Mouse (Mus musculus) bone marrow macrophage, adult 2 months (primary cell): ENCODE data around the gene C2cd5. TPM values are rescaled to one million over a fixed set of nuclear protein-coding genes. Genes with fewer than 3 reads are reported as not detected.

ENCODE experiments used
- H3K27ac ChIP-seq: 2 replicates; pipeline ENCODE4 v1.5.1; 2012; ENCODE audit warnings: low read depth, low read length; ENCODE audit not compliant: insufficient read depth
- H3K4me1 ChIP-seq: 2 replicates; pipeline ENCODE4 v1.6.1; 2012; ENCODE audit warnings: low read length; ENCODE audit not compliant: control insufficient read depth, insufficient read depth
- H3K4me3 ChIP-seq: 2 replicates; pipeline ENCODE4 v1.5.1; 2012; ENCODE audit warnings: mild to moderate bottlenecking, low read length, moderate library complexity; ENCODE audit not compliant: insufficient read depth
- CTCF ChIP-seq: IDR thresholded peaks from 2 replicates; pipeline ENCODE4 v1.5.1; 2012; ENCODE audit warnings: low read depth, mild to moderate bottlenecking, low read length, moderate library complexity
- POLR2A ChIP-seq: IDR thresholded peaks from 2 replicates; pipeline ENCODE4 v1.6.1; 2012; ENCODE audit warnings: mild to moderate bottlenecking, low read depth, low read length, borderline replicate concordance
- polyA plus RNA-seq: library from polyadenylated mRNA; stranded (reverse); fragments of >200 nt; gene quantifications from 2 replicates; pipeline ENCODE4 v1.2.4, GENCODE M21; 2012; ENCODE audit not compliant: missing spikeins, insufficient read depth, insufficient read length

The C2cd5 gene
- polyA plus RNA-seq, 1 experiment: 27.1 TPM

- no peak for TF ChIP-seq CTCF
- TF ChIP-seq POLR2A: no peak
- Histone ChIP-seq H3K27ac (no peak overlapping the region), H3K4me3 (no peak overlapping the region), H3K4me1 (no peaks in the 10 kb centered on the region)
These were observed 126.7 kb downstream of the C2cd5 start for GRCm38 (mm10) chr6:142973289-142973688.

- Histone ChIP-seq H3K4me1 (peaks cover 5% of the 10 kb centered on the region; the same call in 1 of the 2 replicates), H3K27ac (no peak overlapping the region), H3K4me3 (no peak overlapping the region)
- TF ChIP-seq POLR2A (no peak), CTCF (no peak)
These were observed 127.7 kb downstream of the C2cd5 start for GRCm38 (mm10) chr6:142972205-142972604.

GRCm38 (mm10) chr6:142967407-142967806, 132.5 kb downstream of the C2cd5 start:
- Histone ChIP-seq H3K4me1 (peaks cover 5% of the 10 kb centered on the region; the same call in 1 of the 2 replicates), H3K4me3 (no peak overlapping the region), H3K27ac (no peak overlapping the region)
- no peak for TF ChIP-seq CTCF
- TF ChIP-seq POLR2A: no peak

GRCm38 (mm10) chr6:142964531-142965385, 135.2 kb downstream of the C2cd5 start:
- peaks cover 5% of the 10 kb centered on the region; the same call in 1 of the 2 replicates for H3K4me1 ChIP-seq
- no peak for TF ChIP-seq POLR2A
- 0 out of 2 replicates have a peak, but pooled peaks have one; percentile 37 for TF ChIP-seq CTCF
- H3K4me3 ChIP-seq: peak overlapping the region; percentile 51
- H3K27ac ChIP-seq: no peak overlapping the region

- Histone ChIP-seq H3K4me1 (peaks cover 5% of the 10 kb centered on the region; the same call in 1 of the 2 replicates), H3K27ac (no peak within 1 kb of the TSS), H3K4me3 (peak within 1 kb of the TSS; percentile 51)
- TF ChIP-seq CTCF (no peak), POLR2A (no peak)
These were observed 135.8 kb downstream of the C2cd5 start, which contains the start of gene St8sia1 for GRCm38 (mm10) chr6:142964076-142964530. Gene St8sia1 (minus strand): TSS chr6:142964452.

- H3K4me3 ChIP-seq: no peak overlapping the region
- peaks cover 5% of the 10 kb centered on the region; the same call in 1 of the 2 replicates for H3K4me1 ChIP-seq
- TF ChIP-seq CTCF (no peak), POLR2A (no peak)
- H3K27ac ChIP-seq: no peak overlapping the region
These were observed 136.4 kb downstream of the C2cd5 start for GRCm38 (mm10) chr6:142963480-142964075.

GRCm38 (mm10) chr6:142962881-142963280, 137.1 kb downstream of the C2cd5 start:
- no peak overlapping the region for H3K4me3 ChIP-seq
- TF ChIP-seq POLR2A (no peak), CTCF (no peak)
- H3K27ac ChIP-seq: no peak overlapping the region

GRCm38 (mm10) chr6:142962476-142962875, 137.5 kb downstream of the C2cd5 start:
- Histone ChIP-seq H3K4me1 (peaks cover 9% of the 10 kb centered on the region), H3K27ac (no peak overlapping the region), H3K4me3 (no peak overlapping the region)
- no peak for TF ChIP-seq CTCF
- TF ChIP-seq POLR2A: no peak

More at GRCm38 (mm10) chr6:142962881-142963280, 137.1 kb downstream of the C2cd5 start:
- H3K4me1 ChIP-seq: peaks cover 8% of the 10 kb centered on the region

GRCm38 (mm10) chr6:142961721-142962455, 138.1 kb downstream of the C2cd5 start:
- TF ChIP-seq POLR2A (no peak), CTCF (no peak)
- H3K4me3 ChIP-seq: no peak overlapping the region
- no peak overlapping the region for H3K27ac ChIP-seq
- peaks cover 11% of the 10 kb centered on the region for H3K4me1 ChIP-seq

Other genes with a start within 250 kb of the C2cd5 start
- not detected in 2 replicates for gene St8sia1, start 135.7 kb downstream of the C2cd5 start, polyA plus RNA-seq
- gene Etnk1, start 67.1 kb upstream of the C2cd5 start, polyA plus RNA-seq: 36.4 and 39.7 TPM in 2 replicates